Mouse (Mus musculus): ENCODE results near the gene Timm44. TPM values are rescaled to one million over a fixed set of nuclear protein-coding genes. Genes with fewer than 3 reads are reported as not detected.

Gene Timm44
- total and polyA plus RNA-seq, 2 experiments from 2014 or later: 78.8 to 95.0 TPM

DNA sequence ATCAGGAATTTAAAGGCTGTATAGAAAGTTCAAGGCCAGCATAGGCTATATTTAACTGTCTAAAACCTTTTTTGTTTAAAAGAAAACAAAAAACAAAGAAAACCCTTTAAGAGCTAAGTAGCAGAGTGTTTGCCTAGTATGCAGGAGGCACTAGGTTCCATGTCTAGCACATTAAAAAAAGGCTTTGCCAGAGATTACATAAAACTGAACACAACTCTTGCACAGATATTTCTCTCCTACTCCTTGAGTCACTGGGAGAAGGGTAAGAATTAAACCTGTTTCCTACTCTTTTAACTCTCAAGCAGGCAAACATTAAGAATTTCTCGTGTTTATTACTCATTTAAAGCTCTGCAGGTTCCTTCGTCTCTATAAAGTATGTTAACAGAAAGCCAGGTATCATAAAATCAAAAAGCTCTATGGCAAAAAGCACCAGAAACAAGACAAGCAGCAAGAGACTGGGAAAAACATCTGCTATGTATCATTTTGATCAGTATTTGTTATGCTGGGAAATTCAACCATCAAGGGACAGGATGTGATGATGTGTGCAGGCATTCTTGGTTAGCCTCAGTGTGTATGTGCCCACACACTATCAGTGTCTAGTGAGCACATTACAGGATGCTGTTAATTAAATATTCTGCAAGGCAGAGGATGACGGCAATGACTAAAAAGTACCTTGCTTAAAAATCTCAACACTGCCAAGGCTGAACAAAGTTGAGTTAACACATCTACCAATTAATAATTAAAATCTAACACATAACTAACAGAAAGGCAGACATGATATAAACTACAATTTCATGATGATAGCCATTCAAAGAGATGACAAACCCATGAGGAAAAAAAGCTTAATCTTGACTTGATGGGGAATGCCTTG lies 37.8 kb upstream of the Timm44 start:
- Histone ChIP-seq H3K4me2 (ENCODE audit: low read depth, low read length) (no peak overlapping the region), H3K27ac (ENCODE audit: low read depth) (peak overlapping the region; percentile 43; the same call in 1 of the 2 replicates), H3K4me1 (ENCODE audit: control insufficient read depth, insufficient read depth) (peaks cover 10% of the 10 kb centered on the region), H3K27me3 (ENCODE audit: control insufficient read depth, insufficient read depth, low read length) (no peaks in the 10 kb centered on the region), H3K36me3 (replicated peaks; ENCODE audit: control insufficient read depth, insufficient read depth, low read length) (peaks cover 31% of the 10 kb centered on the region), H3K9me3 (replicated peaks; ENCODE audit: control insufficient read depth, low read length) (no peaks in the 10 kb centered on the region), H3K9ac (replicated peaks; ENCODE audit: low read depth, low read length) (no peak overlapping the region), H3K4me3 (ENCODE audit: low read depth, low read length) (no peak overlapping the region)
- ATAC-seq (ENCODE audit: insufficient read depth, low read depth): no peak
- DNase-seq (ENCODE audit: low spot score): no peak
- no peak for TF ChIP-seq EP300 (IDR thresholded peaks at IDR 0.05; ENCODE audit: low read depth)
- no peak for TF ChIP-seq CTCF (IDR thresholded peaks at IDR 0.05; ENCODE audit: low read depth)
- WGBS: 60% methylated on average over 3 of the region's 3 CpGs

DNA sequence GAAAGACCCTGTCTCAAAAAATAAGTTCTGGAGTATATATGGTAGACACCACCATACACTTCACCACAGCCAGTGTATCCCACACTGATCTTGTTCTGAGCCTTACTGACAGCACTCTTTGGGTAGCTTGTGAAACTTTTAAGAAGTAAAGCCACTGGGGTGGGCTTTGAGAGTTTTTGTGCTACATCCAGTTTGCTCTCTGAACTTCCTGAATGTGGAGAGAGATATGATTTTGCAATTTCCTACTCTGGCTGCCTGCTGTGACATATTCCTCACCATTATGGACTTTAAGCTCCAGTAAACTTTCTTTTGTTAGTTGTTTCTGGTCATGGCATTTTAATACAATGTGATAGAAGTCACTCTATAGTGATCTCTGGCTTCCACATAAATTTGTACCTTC lies 36.4 kb upstream of the Timm44 start:
- Histone ChIP-seq H3K4me3 (ENCODE audit: low read depth, low read length) (no peak overlapping the region), H3K27me3 (ENCODE audit: control insufficient read depth, insufficient read depth, low read length) (no peaks in the 10 kb centered on the region), H3K4me2 (ENCODE audit: low read depth, low read length) (no peak overlapping the region), H3K27ac (ENCODE audit: low read depth) (no peak overlapping the region), H3K9ac (replicated peaks; ENCODE audit: low read depth, low read length) (no peak overlapping the region), H3K4me1 (ENCODE audit: control insufficient read depth, insufficient read depth) (peaks cover 10% of the 10 kb centered on the region), H3K36me3 (replicated peaks; ENCODE audit: control insufficient read depth, insufficient read depth, low read length) (peaks cover 41% of the 10 kb centered on the region), H3K9me3 (replicated peaks; ENCODE audit: control insufficient read depth, low read length) (no peaks in the 10 kb centered on the region)
- DNase-seq (ENCODE audit: low spot score): no peak
- TF ChIP-seq CTCF (IDR thresholded peaks at IDR 0.05; ENCODE audit: low read depth): no peak
- TF ChIP-seq EP300 (IDR thresholded peaks at IDR 0.05; ENCODE audit: low read depth): no peak
- ATAC-seq (ENCODE audit: insufficient read depth, low read depth): no peak

DNA sequence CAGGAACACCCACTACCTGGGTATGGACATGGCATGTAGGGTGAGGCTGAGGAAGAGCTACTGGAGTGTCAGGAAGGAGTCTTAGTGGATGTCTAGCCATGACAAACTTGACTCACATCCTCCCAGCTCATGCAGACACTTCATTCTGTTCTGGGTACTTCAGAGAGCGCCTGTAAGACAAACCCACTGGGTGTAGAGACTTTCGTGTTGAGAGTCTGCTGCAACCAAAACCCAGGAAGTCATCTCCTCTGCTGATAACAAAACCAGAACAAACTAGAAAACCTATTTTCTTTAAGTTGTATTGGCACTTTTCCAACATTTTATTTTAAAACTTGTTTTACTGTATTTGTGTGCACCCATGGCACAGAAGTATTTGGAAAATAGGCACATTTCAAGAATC lies 30.1 kb upstream of the Timm44 start:
- Histone ChIP-seq H3K4me2 (ENCODE audit: low read depth, low read length) (no peak overlapping the region), H3K9ac (replicated peaks; ENCODE audit: low read depth, low read length) (no peak overlapping the region), H3K36me3 (replicated peaks; ENCODE audit: control insufficient read depth, insufficient read depth, low read length) (peaks cover 88% of the 10 kb centered on the region), H3K27ac (ENCODE audit: low read depth) (no peak overlapping the region), H3K4me3 (ENCODE audit: low read depth, low read length) (no peak overlapping the region), H3K4me1 (ENCODE audit: control insufficient read depth, insufficient read depth) (no peaks in the 10 kb centered on the region), H3K9me3 (replicated peaks; ENCODE audit: control insufficient read depth, low read length) (no peaks in the 10 kb centered on the region), H3K27me3 (ENCODE audit: control insufficient read depth, insufficient read depth, low read length) (no peaks in the 10 kb centered on the region)
- WGBS: 65% methylated on average over 2 of the region's 2 CpGs
- ATAC-seq (ENCODE audit: insufficient read depth, low read depth): no peak
- DNase-seq (ENCODE audit: low spot score): no peak
- TF ChIP-seq EP300 (IDR thresholded peaks at IDR 0.05; ENCODE audit: low read depth) (no peak), CTCF (IDR thresholded peaks at IDR 0.05; ENCODE audit: low read depth) (no peak)

DNA sequence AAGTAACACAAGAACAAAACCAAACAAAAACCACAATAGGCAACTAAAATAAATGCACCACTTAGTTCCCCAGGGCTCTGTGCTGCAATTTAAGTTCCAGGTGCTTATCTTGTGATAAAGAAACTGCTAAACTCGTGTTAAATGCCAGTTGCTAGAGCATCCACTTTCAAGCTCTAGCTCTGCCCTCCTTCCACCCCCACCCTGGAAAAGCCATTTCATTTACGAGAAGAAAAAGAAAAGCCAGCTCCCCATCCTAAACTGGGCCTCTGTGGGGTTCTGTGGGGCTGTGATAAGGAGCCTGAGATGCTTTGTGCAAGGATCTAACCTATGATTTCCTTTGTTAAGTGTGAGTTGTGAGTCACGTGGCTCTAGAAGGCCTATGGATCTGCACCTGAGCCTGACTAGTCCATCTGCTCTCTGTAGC lies 28.4 kb upstream of the Timm44 start:
- no peaks in the 10 kb centered on the region for H3K27me3 ChIP-seq (ENCODE audit: control insufficient read depth, insufficient read depth, low read length)
- no peak overlapping the region for H3K4me3 ChIP-seq (ENCODE audit: low read depth, low read length)
- no peak for TF ChIP-seq CTCF (IDR thresholded peaks at IDR 0.05; ENCODE audit: low read depth)
- no peak for ATAC-seq (ENCODE audit: insufficient read depth, low read depth)
- H3K4me1 ChIP-seq (ENCODE audit: control insufficient read depth, insufficient read depth): no peaks in the 10 kb centered on the region
- no peak overlapping the region for H3K4me2 ChIP-seq (ENCODE audit: low read depth, low read length)
- no peak overlapping the region for H3K9ac ChIP-seq (replicated peaks; ENCODE audit: low read depth, low read length)
- 39% methylated on average over 3 of the region's 3 CpGs for WGBS
- H3K9me3 ChIP-seq (replicated peaks; ENCODE audit: control insufficient read depth, low read length): no peaks in the 10 kb centered on the region
- DNase-seq (ENCODE audit: low spot score): no peak
- no peak overlapping the region for H3K27ac ChIP-seq (ENCODE audit: low read depth)
- peaks cover 89% of the 10 kb centered on the region for H3K36me3 ChIP-seq (replicated peaks; ENCODE audit: control insufficient read depth, insufficient read depth, low read length)

DNA sequence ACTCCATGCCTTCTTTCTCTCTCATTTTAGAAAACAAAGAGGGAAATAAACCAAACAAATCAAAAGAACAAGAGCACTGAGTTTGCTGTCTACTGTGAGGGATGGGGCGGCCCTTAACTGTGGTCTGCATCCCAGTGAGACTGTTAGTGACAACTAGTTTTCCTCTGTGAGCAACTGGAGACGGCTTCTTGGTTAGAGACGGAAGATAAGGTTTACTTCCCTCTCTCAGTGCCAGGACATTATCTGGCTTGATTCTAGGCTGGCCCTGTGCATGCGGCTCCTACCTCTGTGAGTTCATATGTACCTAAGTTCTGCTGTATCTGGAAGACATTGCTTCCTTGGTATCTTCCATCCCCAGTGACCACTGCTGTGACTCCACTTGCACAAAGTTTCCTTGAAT lies 22.1 kb upstream of the Timm44 start:
- ATAC-seq (ENCODE audit: insufficient read depth, low read depth): no peak
- Histone ChIP-seq H3K4me2 (ENCODE audit: low read depth, low read length) (no peak overlapping the region), H3K9me3 (replicated peaks; ENCODE audit: control insufficient read depth, low read length) (no peaks in the 10 kb centered on the region), H3K4me3 (ENCODE audit: low read depth, low read length) (no peak overlapping the region), H3K36me3 (replicated peaks; ENCODE audit: control insufficient read depth, insufficient read depth, low read length) (peaks cover 96% of the 10 kb centered on the region), H3K27me3 (ENCODE audit: control insufficient read depth, insufficient read depth, low read length) (no peaks in the 10 kb centered on the region), H3K27ac (ENCODE audit: low read depth) (no peak overlapping the region), H3K4me1 (ENCODE audit: control insufficient read depth, insufficient read depth) (no peaks in the 10 kb centered on the region), H3K9ac (replicated peaks; ENCODE audit: low read depth, low read length) (no peak overlapping the region)
- TF ChIP-seq CTCF (IDR thresholded peaks at IDR 0.05; ENCODE audit: low read depth): no peak
- no peak for TF ChIP-seq EP300 (IDR thresholded peaks at IDR 0.05; ENCODE audit: low read depth)
- WGBS: 66% methylated on average over 4 of the region's 4 CpGs
- no peak for DNase-seq (ENCODE audit: low spot score)

DNA sequence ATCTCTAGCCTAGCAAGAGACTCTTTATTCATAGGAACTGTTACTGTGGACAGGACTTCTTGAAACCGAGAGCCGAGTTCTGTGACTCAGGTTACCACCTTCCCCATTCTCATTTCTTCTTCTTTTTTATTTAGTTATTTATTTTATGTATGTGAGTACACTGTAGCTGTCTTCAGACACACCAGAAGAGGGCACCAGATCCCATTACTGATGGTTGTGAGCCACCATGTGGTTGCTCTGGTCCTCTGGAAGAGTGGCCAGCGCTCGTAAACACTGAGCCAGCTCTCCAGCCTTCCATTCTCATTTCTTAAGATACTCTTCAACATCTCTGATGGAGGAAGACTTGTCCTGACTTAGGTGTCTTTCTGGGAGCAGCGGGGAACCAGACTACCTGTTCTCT lies 17.0 kb upstream of the Timm44 start:
- Histone ChIP-seq H3K27ac (ENCODE audit: low read depth) (no peak overlapping the region), H3K4me2 (ENCODE audit: low read depth, low read length) (no peak overlapping the region), H3K36me3 (replicated peaks; ENCODE audit: control insufficient read depth, insufficient read depth, low read length) (peaks cover 94% of the 10 kb centered on the region), H3K27me3 (ENCODE audit: control insufficient read depth, insufficient read depth, low read length) (no peaks in the 10 kb centered on the region), H3K4me3 (ENCODE audit: low read depth, low read length) (no peak overlapping the region), H3K9me3 (replicated peaks; ENCODE audit: control insufficient read depth, low read length) (no peaks in the 10 kb centered on the region), H3K4me1 (ENCODE audit: control insufficient read depth, insufficient read depth) (no peaks in the 10 kb centered on the region), H3K9ac (replicated peaks; ENCODE audit: low read depth, low read length) (no peak overlapping the region)
- DNase-seq (ENCODE audit: low spot score): no peak
- ATAC-seq (ENCODE audit: insufficient read depth, low read depth): no peak
- WGBS: 87% methylated on average over 5 of the region's 5 CpGs
- no peak for TF ChIP-seq EP300 (IDR thresholded peaks at IDR 0.05; ENCODE audit: low read depth)
- no peak for TF ChIP-seq CTCF (IDR thresholded peaks at IDR 0.05; ENCODE audit: low read depth)
